Mouse (Mus musculus) neural tube, embryonic 15.5 days (tissue): Measurements from ENCODE around the gene Ogdh. TPM values are rescaled to one million over a fixed set of nuclear protein-coding genes. Genes with fewer than 3 reads are reported as not detected.

ENCODE experiments used
- ATAC-seq: fragments of 200-750 bp; cut with Nextera tagmentation; 2 replicates; pipeline ENCODE4 v1.8.0; 2017; ENCODE audit warnings: mild to moderate bottlenecking, moderate TSS enrichment, moderate library complexity; ENCODE audit not compliant: low FRiP score
- H3K27ac ChIP-seq: fragments of 300-500 bp; sonication (generic); replicated peaks from 2 replicates; pipeline ENCODE4 v1.5.1; 2015; ENCODE audit warnings: mild to moderate bottlenecking, inconsistent platforms
- H3K27me3 ChIP-seq: fragments of 300-500 bp; sonication (generic); replicated peaks from 2 replicates; pipeline ENCODE4 v1.6.1; 2015; ENCODE audit warnings: inconsistent platforms
- H3K36me3 ChIP-seq: fragments of 300-500 bp; sonication (generic); 2 replicates; pipeline ENCODE4 v1.6.1; 2015; ENCODE audit warnings: inconsistent platforms
- H3K4me1 ChIP-seq: fragments of 300-500 bp; sonication (generic); 2 replicates; pipeline ENCODE4 v1.6.1; 2015; ENCODE audit warnings: inconsistent platforms
- H3K4me2 ChIP-seq: fragments of 300-500 bp; sonication (generic); 2 replicates; pipeline ENCODE4 v1.6.1; 2015; ENCODE audit warnings: inconsistent platforms, mild to moderate bottlenecking, moderate library complexity
- H3K4me3 ChIP-seq: fragments of 300-500 bp; sonication (generic); replicated peaks from 2 replicates; pipeline ENCODE4 v1.5.1; 2015; ENCODE audit warnings: mild to moderate bottlenecking, inconsistent platforms
- H3K9ac ChIP-seq: fragments of 300-500 bp; sonication (generic); replicated peaks from 2 replicates; pipeline ENCODE4 v1.6.1; 2015; ENCODE audit warnings: mild to moderate bottlenecking, inconsistent platforms
- H3K9me3 ChIP-seq: fragments of 300-500 bp; sonication (generic); replicated peaks from 2 replicates; pipeline ENCODE4 v1.6.1; 2016; ENCODE audit warnings: inconsistent platforms
- WGBS: fragments of 180-500 bp; shearing (Covaris S2); methylation state at CpG from one replicate; pipeline ENCODE4 v1.1.7; 2015; ENCODE audit warnings: mixed read lengths; 5-methylcytosine and 5-hydroxymethylcytosine counted together
- polyA plus RNA-seq: library from polyadenylated mRNA; unstranded; fragments of >200 nt; fragmentation: Nextera tagmentation; extraction: Ambion mirVana; gene quantifications from 2 replicates; pipeline ENCODE4 v1.2.1, GENCODE M21; 2015

Gene Ogdh
- polyA plus RNA-seq, 1 experiment from 2014 or later: 129 TPM

GRCm38 (mm10) chr11:6372784-6373183 lies 81.4 kb downstream of the Ogdh start:
- Histone ChIP-seq H3K4me2 (no peak overlapping the region), H3K4me1 (no peaks in the 10 kb centered on the region), H3K27me3 (no peaks in the 10 kb centered on the region), H3K4me3 (no peak overlapping the region), H3K9ac (no peak overlapping the region), H3K27ac (no peak overlapping the region), H3K9me3 (no peaks in the 10 kb centered on the region), H3K36me3 (no peaks in the 10 kb centered on the region)
- no peak for ATAC-seq
- WGBS: 90% methylated on average over 9 of the region's 9 CpGs

GRCm38 (mm10) chr11:6380916-6381315 lies 89.5 kb downstream of the Ogdh start:
- H3K9ac ChIP-seq: no peak overlapping the region
- H3K36me3 ChIP-seq: no peaks in the 10 kb centered on the region
- no peak overlapping the region for H3K4me2 ChIP-seq
- H3K27me3 ChIP-seq: no peaks in the 10 kb centered on the region
- ATAC-seq: no peak
- no peaks in the 10 kb centered on the region for H3K4me1 ChIP-seq
- H3K9me3 ChIP-seq: no peaks in the 10 kb centered on the region
- H3K27ac ChIP-seq: no peak overlapping the region
- no peak overlapping the region for H3K4me3 ChIP-seq
- 88% methylated on average over 6 of the region's 6 CpGs for WGBS

GRCm38 (mm10) chr11:6388126-6388725 lies 96.8 kb downstream of the Ogdh start:
- Histone ChIP-seq H3K4me1 (peaks cover 25% of the 10 kb centered on the region), H3K9me3 (no peaks in the 10 kb centered on the region), H3K27ac (peak overlapping the region; percentile 94), H3K4me3 (peak overlapping the region; percentile 87), H3K27me3 (no peaks in the 10 kb centered on the region), H3K4me2 (peak overlapping the region; percentile 64), H3K36me3 (peaks cover 12% of the 10 kb centered on the region), H3K9ac (no peak overlapping the region)
- no peak for ATAC-seq
- 91% methylated on average over 6 of the region's 6 CpGs for WGBS

- H3K9me3 ChIP-seq: no peaks in the 10 kb centered on the region
- 6% methylated on average over 51 of the region's 60 CpGs for WGBS
Observed at GRCm38 (mm10) chr11:6388726-6389413, 97.4 kb downstream of the Ogdh start, which contains the start of gene Zmiz2. Gene Zmiz2, plus strand, starts transcription at chr11:6389074.

GRCm38 (mm10) chr11:6389483-6389921 lies 98.1 kb downstream of the Ogdh start:
- Histone ChIP-seq H3K4me2 (peak overlapping the region; percentile 64), H3K9ac (peak overlapping the region; percentile 97), H3K36me3 (peaks cover 15% of the 10 kb centered on the region), H3K4me3 (peak overlapping the region; percentile 87), H3K27ac (peak overlapping the region; percentile 94), H3K4me1 (peaks cover 32% of the 10 kb centered on the region), H3K9me3 (no peaks in the 10 kb centered on the region), H3K27me3 (no peaks in the 10 kb centered on the region)
- peak; percentile 36 for ATAC-seq
- WGBS: 0% methylated on average over 28 of the region's 43 CpGs

More at GRCm38 (mm10) chr11:6388726-6389413, 97.4 kb downstream of the Ogdh start, which contains the start of gene Zmiz2:
- peaks cover 12% of the 10 kb centered on the region for H3K36me3 ChIP-seq
- H3K27ac ChIP-seq: peak within 1 kb of the TSS; percentile 94
- H3K27me3 ChIP-seq: no peaks in the 10 kb centered on the region
- H3K9ac ChIP-seq: peak within 1 kb of the TSS; percentile 97
- peak; percentile 98 for ATAC-seq
- peak within 1 kb of the TSS; percentile 87 for H3K4me3 ChIP-seq
- peaks cover 27% of the 10 kb centered on the region for H3K4me1 ChIP-seq
- H3K4me2 ChIP-seq: peak within 1 kb of the TSS; percentile 64

- 85% methylated on average over 8 of the region's 8 CpGs for WGBS
- Histone ChIP-seq H3K4me3 (peak overlapping the region; percentile 87), H3K4me1 (peaks cover 32% of the 10 kb centered on the region), H3K9ac (peak overlapping the region; percentile 97), H3K9me3 (no peaks in the 10 kb centered on the region), H3K27ac (no peak overlapping the region), H3K36me3 (peaks cover 23% of the 10 kb centered on the region), H3K4me2 (peak overlapping the region; percentile 64), H3K27me3 (no peaks in the 10 kb centered on the region)
- ATAC-seq: no peak
Observed at GRCm38 (mm10) chr11:6390376-6391053, 99.1 kb downstream of the Ogdh start.

GRCm38 (mm10) chr11:6391516-6392276 lies 100.3 kb downstream of the Ogdh start:
- no peak for ATAC-seq
- Histone ChIP-seq H3K4me2 (peak overlapping the region; percentile 64; the same call in 1 of the 2 replicates), H3K36me3 (peaks cover 33% of the 10 kb centered on the region), H3K4me1 (peaks cover 32% of the 10 kb centered on the region), H3K9me3 (no peaks in the 10 kb centered on the region), H3K4me3 (no peak overlapping the region), H3K27ac (no peak overlapping the region), H3K27me3 (no peaks in the 10 kb centered on the region), H3K9ac (no peak overlapping the region)
- WGBS: 92% methylated on average over 8 of the region's 8 CpGs

GRCm38 (mm10) chr11:6392857-6393256 lies 101.4 kb downstream of the Ogdh start:
- no peak overlapping the region for H3K4me2 ChIP-seq
- no peak overlapping the region for H3K9ac ChIP-seq
- H3K4me1 ChIP-seq: peaks cover 32% of the 10 kb centered on the region
- no peaks in the 10 kb centered on the region for H3K27me3 ChIP-seq
- H3K9me3 ChIP-seq: no peaks in the 10 kb centered on the region
- H3K27ac ChIP-seq: no peak overlapping the region
- WGBS: 90% methylated on average over 6 of the region's 6 CpGs
- H3K36me3 ChIP-seq: peaks cover 45% of the 10 kb centered on the region
- no peak overlapping the region for H3K4me3 ChIP-seq
- ATAC-seq: no peak

GRCm38 (mm10) chr11:6393866-6394265 lies 102.4 kb downstream of the Ogdh start:
- H3K4me1 ChIP-seq: peaks cover 32% of the 10 kb centered on the region
- no peaks in the 10 kb centered on the region for H3K27me3 ChIP-seq
- H3K9ac ChIP-seq: no peak overlapping the region
- H3K4me3 ChIP-seq: no peak overlapping the region
- H3K36me3 ChIP-seq: peaks cover 55% of the 10 kb centered on the region
- H3K4me2 ChIP-seq: no peak overlapping the region
- 82% methylated on average over 1 of the region's 1 CpGs for WGBS
- ATAC-seq: no peak
- no peak overlapping the region for H3K27ac ChIP-seq
- no peaks in the 10 kb centered on the region for H3K9me3 ChIP-seq

GRCm38 (mm10) chr11:6395565-6395964 lies 104.1 kb downstream of the Ogdh start:
- Histone ChIP-seq H3K4me3 (no peak overlapping the region), H3K4me1 (peaks cover 24% of the 10 kb centered on the region), H3K9me3 (no peaks in the 10 kb centered on the region), H3K27ac (no peak overlapping the region), H3K9ac (no peak overlapping the region), H3K36me3 (peaks cover 71% of the 10 kb centered on the region), H3K27me3 (no peaks in the 10 kb centered on the region), H3K4me2 (no peak overlapping the region)
- ATAC-seq: no peak
- WGBS: 70% methylated on average over 5 of the region's 5 CpGs

GRCm38 (mm10) chr11:6398141-6398540 lies 106.7 kb downstream of the Ogdh start:
- WGBS: 96% methylated on average over 10 of the region's 10 CpGs
- Histone ChIP-seq H3K27ac (no peak overlapping the region), H3K27me3 (no peaks in the 10 kb centered on the region), H3K4me1 (peaks cover 7% of the 10 kb centered on the region), H3K9me3 (no peaks in the 10 kb centered on the region), H3K36me3 (peaks cover 85% of the 10 kb centered on the region), H3K4me3 (no peak overlapping the region), H3K4me2 (no peak overlapping the region), H3K9ac (no peak overlapping the region)
- ATAC-seq: no peak
